Comparison of ENCODE assay signal across 10 mouse cellular contexts in the genomic region with DNA sequence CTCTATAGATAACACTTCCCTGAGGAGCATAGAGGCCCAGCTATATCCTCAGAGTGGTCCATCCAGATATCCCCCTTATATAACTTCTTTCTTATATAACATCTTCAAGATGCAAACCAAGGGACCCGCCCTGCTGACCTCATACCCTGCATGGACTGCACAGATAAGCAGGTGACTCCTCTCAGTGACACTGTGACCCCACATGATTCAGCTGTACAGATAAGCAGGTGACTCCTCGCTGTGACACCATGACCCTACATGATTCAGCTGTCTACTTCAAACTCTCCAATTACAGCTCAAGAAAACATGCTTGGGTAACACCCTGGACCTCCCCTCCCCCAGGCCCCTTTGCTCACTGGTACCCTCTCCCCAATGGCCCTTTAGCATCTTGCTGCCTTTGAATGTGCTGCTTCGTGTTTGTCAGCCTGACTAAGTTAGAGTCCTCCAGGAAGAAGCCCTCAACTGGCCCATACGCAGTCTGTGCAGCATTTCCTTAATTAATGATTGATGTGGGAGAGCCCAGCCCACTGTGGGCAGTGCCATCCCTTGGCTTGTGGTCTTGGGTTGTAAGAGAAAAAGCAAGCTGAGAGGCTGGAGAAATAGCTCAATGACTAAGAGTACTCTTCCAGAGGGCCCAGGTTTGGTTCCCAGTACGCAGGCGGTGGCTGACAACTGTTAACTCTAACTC. TPM values are rescaled to one million over a fixed set of nuclear protein-coding genes. Genes with fewer than 3 reads are reported as not detected.
DNase-seq lines count a peak whose midpoint lies in the region; ATAC-seq and TF ChIP-seq lines count a peak whose summit lies in the region.
"Had no signal": no experiment of that assay in that cellular context is flagged by ENCODE, and none has a peak within 500 bp of the region (broad histone marks: within the 10 kb centered on the region; RNA-seq: fewer than 3 reads in every experiment).

No protein-coding gene starts in this region.

- H3K4me3 ChIP-seq in kidney, postnatal 0 days (replicated peaks; ENCODE audit: low read depth, low read length), result no peak overlapping the region
- H3K4me3 ChIP-seq in liver, embryonic 11.5 days (ENCODE audit: low read depth, low read length), result peak overlapping the region; percentile 23
- no peak overlapping the region for H3K4me3 ChIP-seq in forebrain, embryonic 12.5 days (replicated peaks)
- H3K4me3 ChIP-seq: hindbrain, embryonic 12.5 days had no signal

- ATAC-seq in kidney, postnatal 0 days (replicated peaks; ENCODE audit: low FRiP score, low read depth), result 0 out of 2 replicates have a peak, but pooled peaks have one; percentile 10
- peak; percentile 98 for ATAC-seq in liver, embryonic 11.5 days (replicated peaks; ENCODE audit: low FRiP score)
- ATAC-seq in forebrain, embryonic 12.5 days (ENCODE audit: low FRiP score), result no peak
- no peak for ATAC-seq in granulocyte monocyte progenitor cell, adult 5-6 weeks (replicated peaks; ENCODE audit: poor library complexity, severe bottlenecking)

- H3K36me3 ChIP-seq in kidney, postnatal 0 days (ENCODE audit: insufficient read depth, low read length), result no peaks in the 10 kb centered on the region
- no peaks in the 10 kb centered on the region for H3K36me3 ChIP-seq in liver, embryonic 11.5 days (ENCODE audit: control insufficient read depth, insufficient read depth, low read length)
- H3K36me3 ChIP-seq in forebrain, embryonic 12.5 days (replicated peaks), result no peaks in the 10 kb centered on the region
- H3K36me3 ChIP-seq: hindbrain, embryonic 12.5 days had no signal

- no peaks in the 10 kb centered on the region for H3K4me1 ChIP-seq in kidney, postnatal 0 days (replicated peaks; ENCODE audit: insufficient read depth, low read length)
- H3K4me1 ChIP-seq in liver, embryonic 11.5 days (replicated peaks; ENCODE audit: control insufficient read depth, insufficient read depth, low read length), result peaks cover 19% of the 10 kb centered on the region
- H3K4me1 ChIP-seq in forebrain, embryonic 12.5 days, result peaks cover 2% of the 10 kb centered on the region; the same call in 1 of the 2 replicates
- H3K4me1 ChIP-seq: hindbrain, embryonic 12.5 days had no signal

- no peak overlapping the region for H3K4me2 ChIP-seq in kidney, postnatal 0 days (ENCODE audit: low read length)
- peak overlapping the region; percentile 52 for H3K4me2 ChIP-seq in liver, embryonic 11.5 days
- H3K4me2 ChIP-seq in forebrain, embryonic 12.5 days, result no peak overlapping the region
- H3K4me2 ChIP-seq: hindbrain, embryonic 12.5 days had no signal

- no peaks in the 10 kb centered on the region; the same call in 1 of the 2 replicates for H3K9me3 ChIP-seq in kidney, postnatal 0 days (replicated peaks; ENCODE audit: low read length)
- H3K9me3 ChIP-seq in liver, embryonic 11.5 days (ENCODE audit: control insufficient read depth, low read length), result peaks cover under 1% of the 10 kb centered on the region; the same call in 1 of the 2 replicates
- H3K9me3 ChIP-seq in forebrain, embryonic 12.5 days, result no peaks in the 10 kb centered on the region
- H3K9me3 ChIP-seq: hindbrain, embryonic 12.5 days had no signal

- no peaks in the 10 kb centered on the region for H3K27me3 ChIP-seq in kidney, postnatal 0 days (ENCODE audit: insufficient read depth, low read length)
- no peaks in the 10 kb centered on the region for H3K27me3 ChIP-seq in liver, embryonic 11.5 days (replicated peaks; ENCODE audit: control insufficient read depth, insufficient read depth, low read length)
- H3K27me3 ChIP-seq in forebrain, embryonic 12.5 days, result no peaks in the 10 kb centered on the region
- H3K27me3 ChIP-seq: hindbrain, embryonic 12.5 days had no signal

- no peak for TF ChIP-seq CTCF in kidney, postnatal 0 days (IDR thresholded peaks at IDR 0.05; ENCODE audit: low read depth)

- no peak overlapping the region for H3K27ac ChIP-seq in kidney, postnatal 0 days
- peak overlapping the region; percentile 88 for H3K27ac ChIP-seq in liver, embryonic 11.5 days (ENCODE audit: low read depth, low read length)
- no peak overlapping the region for H3K27ac ChIP-seq in forebrain, embryonic 12.5 days
- H3K27ac ChIP-seq: hindbrain, embryonic 12.5 days had no signal

- no peak for DNase-seq in kidney, postnatal 0 days (ENCODE audit: low spot score)
- no peak for DNase-seq in kidney, postnatal 36 days
- peak; percentile 31 for DNase-seq in embryo, embryonic 10.5 days (ENCODE audit: low spot score)
- no peak for DNase-seq in liver, embryonic 11.5 days (ENCODE audit: low spot score)
- DNase-seq in spleen, postnatal 4 days (ENCODE audit: low spot score in 2 of 2), result peak; percentile 80 to 82
- DNase-seq in frontal cortex, postnatal 14 days (ENCODE audit: low spot score in 2 of 2), result no peak
- DNase-seq: cerebellum, adult 8-10 months had no signal

- 50% methylated on average over 6 of the region's 6 CpGs for WGBS in kidney, postnatal 0 days
- WGBS in liver, embryonic 11.5 days, result 49% methylated on average over 6 of the region's 6 CpGs
- WGBS in forebrain, embryonic 12.5 days, result 85% methylated on average over 6 of the region's 6 CpGs

- no peak overlapping the region for H3K9ac ChIP-seq in kidney, postnatal 0 days (ENCODE audit: low read depth, low read length)
- H3K9ac ChIP-seq in liver, embryonic 11.5 days (ENCODE audit: low read depth, low read length), result no peak overlapping the region
- H3K9ac ChIP-seq in forebrain, embryonic 12.5 days, result no peak overlapping the region
- H3K9ac ChIP-seq: hindbrain, embryonic 12.5 days had no signal

RNA-seq across cellular contexts. Expression of gene 1700017B05Rik, which starts 37.5 kb away (rescaled TPM):
- 13.1 and 13.6 TPM in 2 replicates for polyA plus RNA-seq in kidney, postnatal 0 days (2015; fragmentation: Nextera tagmentation; extraction: Ambion mirVana)
- 27.0 and 29.5 TPM in 2 replicates for polyA plus RNA-seq in liver, embryonic 11.5 days (2014; fragmentation: Nextera tagmentation; extraction: Ambion mirVana)
- 9.1 and 11.7 TPM in 2 replicates for polyA plus RNA-seq in forebrain, embryonic 12.5 days (2016; fragmentation: Nextera tagmentation; extraction: Ambion mirVana)
- total RNA-seq in granulocyte monocyte progenitor cell, adult 5-6 weeks (2014; fragmentation: Nextera tagmentation), result 38.6 and 43.6 TPM in 2 replicates
- 18.9 and 20.0 TPM in 2 replicates for total RNA-seq in granulocyte monocyte progenitor cell, adult 5-6 weeks (2017)

Comparison
In these comparisons a context has a peak if more than half of its experiments do, and no peak if none do; other contexts are left out.
1. ATAC-seq: peak in kidney, postnatal 0 days (single experiment) and liver, embryonic 11.5 days (single experiment); none in forebrain, embryonic 12.5 days (single experiment) and granulocyte monocyte progenitor cell, adult 5-6 weeks (single experiment).
2. DNase-seq: peak in embryo, embryonic 10.5 days (single experiment) and spleen, postnatal 4 days (2 of 2); none in kidney, postnatal 0 days (single experiment), kidney, postnatal 36 days (0 of 2), liver, embryonic 11.5 days (single experiment) and frontal cortex, postnatal 14 days (0 of 2).